Mouse (Mus musculus) T-helper 2 cell (primary cell): ENCODE results near the gene Ccnd3.

Source experiments
- in situ Hi-C: fragments of 300-600 bp; cut with MboI, MseI; formaldehyde crosslinking; loops from one replicate; pipeline ENCODE4 v1.15.1; 2025; ENCODE audit warnings: high pct_unique_total_duplicates

The Ccnd3 gene

DNA sequence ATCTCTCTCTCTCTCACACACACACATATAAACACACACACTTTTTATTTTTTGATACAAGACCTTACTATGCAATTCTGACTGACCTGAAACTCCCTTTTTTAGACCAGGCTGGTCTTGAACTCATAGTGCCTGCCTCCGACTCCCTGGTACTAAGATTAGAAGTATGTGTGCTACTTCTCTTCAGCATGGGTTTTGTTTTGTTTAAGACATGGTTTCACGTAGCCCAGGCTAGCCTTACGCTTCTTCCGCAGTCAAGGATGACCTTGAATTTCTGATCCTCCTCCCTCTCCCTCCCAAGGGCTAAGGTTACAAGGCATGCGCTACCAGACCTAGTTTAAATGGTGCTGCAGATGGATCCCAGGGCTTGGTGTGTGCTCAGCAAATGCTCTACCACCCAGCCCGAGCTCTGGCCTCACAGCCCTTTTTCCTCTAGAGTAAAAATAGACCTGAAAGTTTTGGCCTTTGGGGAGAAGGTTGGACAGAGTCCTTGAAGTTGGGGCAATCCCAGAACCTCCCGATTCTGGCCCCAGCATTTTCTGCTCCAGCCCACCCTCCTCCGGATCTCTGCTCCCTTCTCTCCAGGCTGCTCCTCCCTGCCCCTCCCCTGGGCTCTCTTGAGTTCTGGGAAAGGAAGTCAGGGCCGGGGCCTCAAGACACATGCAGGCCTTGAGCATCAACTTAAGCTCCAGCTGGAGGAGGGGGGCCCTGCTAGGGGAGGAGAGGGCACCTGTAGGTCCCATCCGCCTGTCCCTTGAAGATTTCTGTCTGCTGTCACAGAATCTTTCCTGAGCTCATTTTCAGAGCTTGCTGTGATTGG, 8.3 kb downstream of the Ccnd3 start:
- in situ Hi-C loops = loop anchor here (5.0 kb wide), 2 partner anchors 79 to 179 kb away; partner anchors contain the start of genes Gm21981 and Prickle4

DNA sequence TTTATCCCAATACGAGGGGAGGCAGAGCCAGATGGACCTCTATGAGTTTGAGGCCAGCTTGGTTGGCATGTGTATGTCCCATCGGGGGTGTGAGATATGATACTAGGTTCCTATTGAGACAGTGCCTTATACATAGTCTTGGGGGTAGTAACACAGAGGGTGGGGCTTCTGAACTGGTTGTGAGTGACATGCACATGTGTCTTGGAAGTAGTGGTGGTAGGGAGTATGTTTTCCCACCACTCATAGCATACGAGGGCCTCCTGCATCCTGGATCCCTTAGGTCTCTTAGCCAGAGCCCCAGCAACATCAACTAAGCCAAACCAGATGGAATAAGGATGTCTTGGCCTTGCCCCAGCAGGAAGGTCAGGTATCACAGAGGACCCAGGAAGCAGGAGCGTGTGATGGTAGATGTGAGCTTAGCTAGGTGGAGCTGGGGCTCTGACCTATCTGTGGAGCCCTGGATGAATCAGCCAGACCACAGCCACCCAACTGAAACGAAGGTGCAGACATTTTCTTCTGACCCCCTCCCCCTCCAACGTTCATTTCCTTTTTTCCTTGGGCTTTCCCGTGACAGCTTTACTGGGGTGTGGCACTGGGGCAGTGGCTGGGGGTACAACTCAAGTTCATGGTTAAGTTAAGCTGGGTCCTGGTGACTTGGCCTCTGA, 10.5 kb downstream of the Ccnd3 start:
- in situ Hi-C loops = no loop called here

DNA sequence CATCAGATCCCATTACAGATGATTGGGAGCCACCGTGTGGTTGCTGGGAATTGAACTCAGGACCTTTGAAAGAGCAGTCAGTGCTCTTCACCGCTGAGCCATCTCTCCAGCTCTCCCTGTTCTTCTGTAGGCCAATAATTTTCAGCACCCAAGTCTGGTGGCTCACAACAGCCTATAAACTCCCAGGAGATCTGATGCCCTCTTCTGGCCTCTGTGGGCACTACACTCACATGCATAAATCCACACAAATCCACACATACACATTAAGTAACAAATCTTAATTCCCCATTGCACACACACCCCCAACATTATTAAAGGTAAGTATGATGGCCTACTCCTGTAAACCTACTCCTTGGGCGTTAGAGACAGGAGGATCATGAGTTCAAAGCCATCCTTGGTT, 11.4 kb downstream of the Ccnd3 start:
- in situ Hi-C loops = no loop called here

DNA sequence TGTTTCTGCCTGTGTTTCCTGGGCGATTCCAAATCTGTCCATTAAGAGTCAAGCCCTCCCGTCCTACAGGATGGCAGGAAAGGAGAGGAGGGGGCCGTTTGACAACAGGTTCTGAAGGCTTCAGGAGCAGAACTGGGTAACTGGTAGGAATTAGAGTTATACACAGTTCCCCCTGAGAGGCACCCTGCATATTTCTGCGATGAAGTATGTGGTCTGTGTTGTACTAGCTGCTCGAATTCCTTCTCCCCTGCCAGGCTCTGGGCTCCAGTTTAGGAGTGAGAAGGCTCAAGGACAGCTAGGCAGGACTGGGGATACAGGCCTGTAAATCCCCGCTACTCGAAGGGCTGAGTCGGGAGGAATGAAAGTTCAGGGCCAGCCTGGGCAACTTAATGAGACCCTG, 13.4 kb downstream of the Ccnd3 start:
- in situ Hi-C loops = no loop called here

DNA sequence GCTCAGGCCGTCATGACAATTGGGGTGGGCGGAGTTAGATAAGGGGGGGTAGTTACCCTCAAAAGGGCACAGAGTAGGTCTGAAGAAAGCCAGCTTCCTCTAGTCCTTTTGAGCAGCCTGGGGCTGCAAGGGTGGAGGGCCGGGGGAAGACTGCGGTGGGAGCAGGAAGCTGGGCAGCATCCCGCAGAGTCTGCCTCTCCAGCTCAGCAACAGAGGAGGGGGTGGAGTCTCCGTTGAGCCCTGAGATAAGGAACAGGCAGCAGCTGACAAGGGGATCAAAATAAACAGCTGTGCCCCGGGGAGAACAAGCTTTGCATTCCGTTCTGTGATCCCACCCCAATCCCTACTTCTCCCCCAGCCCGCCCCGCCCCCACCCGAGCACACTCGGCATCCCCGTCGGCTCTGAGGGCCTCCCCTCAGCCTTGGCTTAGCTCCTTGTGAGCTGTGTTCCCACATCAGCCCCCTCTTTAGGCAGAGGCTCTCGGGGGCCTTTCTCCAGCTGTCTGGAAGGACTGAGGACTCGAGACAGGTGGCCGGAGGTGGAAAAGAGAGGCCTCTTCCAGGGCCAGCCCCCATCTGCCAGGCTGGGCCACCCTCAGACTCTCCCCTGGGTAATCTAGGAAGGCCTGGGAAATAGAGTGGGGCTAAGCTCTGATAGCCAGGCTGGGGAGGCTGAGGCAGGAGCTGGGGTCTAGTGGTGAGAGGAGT, 16.9 kb downstream of the Ccnd3 start:
- in situ Hi-C loops = no loop called here

DNA sequence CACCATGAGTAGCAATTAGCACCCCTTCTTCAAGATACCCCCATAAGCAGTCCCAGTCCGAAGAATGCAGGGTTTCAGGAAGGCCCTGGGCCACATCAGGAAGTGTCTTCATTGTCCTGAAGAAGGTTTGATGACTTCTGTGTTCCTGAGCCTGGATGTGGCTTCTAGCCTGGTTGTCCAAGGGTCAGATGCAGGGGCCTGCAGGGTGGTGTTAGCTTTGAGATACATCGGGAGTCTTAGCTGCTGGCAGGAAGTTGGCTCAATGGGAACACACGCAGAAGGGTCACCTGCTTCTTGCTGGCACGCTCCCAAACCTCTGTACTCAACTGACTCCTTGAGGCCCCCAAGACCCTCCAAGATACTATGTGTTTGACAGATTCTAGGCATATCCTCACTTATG, 17.7 kb downstream of the Ccnd3 start:
- in situ Hi-C loops = no loop called here

DNA sequence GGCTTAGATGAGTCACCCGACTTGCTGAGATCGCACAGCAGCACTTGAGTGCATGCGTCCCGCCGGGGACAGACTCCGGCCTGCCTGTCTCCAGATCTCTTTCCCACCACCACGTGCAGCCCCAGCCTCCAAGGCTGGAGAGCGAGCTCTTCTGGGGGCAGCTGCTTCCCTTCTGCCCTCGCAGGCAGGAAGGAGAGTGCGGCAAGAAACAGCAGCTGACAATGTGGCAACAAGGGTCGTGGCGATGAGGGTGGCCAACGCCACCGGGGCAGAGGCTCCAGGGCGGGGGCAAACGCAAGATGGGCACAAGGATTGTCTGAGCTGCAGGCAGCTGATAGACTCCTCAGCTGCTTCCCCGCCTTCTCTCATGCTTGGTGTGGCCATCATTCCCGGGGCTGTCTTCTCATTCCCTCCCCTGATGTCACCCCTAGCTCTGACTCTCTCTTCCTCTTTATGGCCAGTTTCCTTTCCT, 18.4 kb downstream of the Ccnd3 start:
- in situ Hi-C loops = no loop called here

DNA sequence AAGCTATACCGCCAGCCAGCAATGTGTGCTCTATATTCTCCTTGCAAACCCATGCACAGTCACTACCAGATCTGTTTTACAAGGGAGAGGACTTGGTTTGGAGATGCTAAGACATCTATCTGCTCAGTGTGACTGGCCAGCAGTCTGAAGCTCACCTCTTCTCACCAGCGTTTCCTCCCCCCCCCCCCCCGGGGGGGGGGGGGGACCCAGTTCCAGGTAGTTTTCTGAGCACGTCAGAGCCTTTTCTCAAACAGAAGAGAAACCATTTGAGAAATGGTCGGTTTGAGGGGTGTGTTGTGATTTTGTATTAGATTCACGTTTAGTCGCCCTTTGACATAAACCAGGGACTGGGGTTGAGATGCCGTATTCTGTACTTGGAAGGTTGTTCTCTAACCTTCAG, 19.2 kb downstream of the Ccnd3 start:
- in situ Hi-C loops = no loop called here

DNA sequence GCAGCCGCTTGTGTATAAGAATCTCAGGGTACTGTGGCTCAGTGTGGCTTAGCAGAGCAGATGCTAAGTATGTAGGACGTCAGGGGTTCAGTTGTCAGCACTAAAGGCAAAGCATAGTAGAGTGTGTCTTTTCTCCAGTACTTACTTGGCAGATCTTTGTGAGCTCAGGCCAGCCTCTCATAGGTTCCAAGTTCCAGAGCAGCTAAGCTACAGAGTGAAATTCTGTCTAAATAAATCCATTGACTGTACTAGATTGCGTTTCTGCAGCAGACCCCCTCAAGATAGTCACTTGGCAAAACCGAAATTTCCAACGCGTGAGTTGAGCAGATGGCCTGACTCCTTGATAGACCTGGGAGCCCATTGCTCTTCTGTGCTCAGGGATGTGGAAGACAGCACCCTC, 20.1 kb downstream of the Ccnd3 start:
- in situ Hi-C loops = no loop called here

DNA sequence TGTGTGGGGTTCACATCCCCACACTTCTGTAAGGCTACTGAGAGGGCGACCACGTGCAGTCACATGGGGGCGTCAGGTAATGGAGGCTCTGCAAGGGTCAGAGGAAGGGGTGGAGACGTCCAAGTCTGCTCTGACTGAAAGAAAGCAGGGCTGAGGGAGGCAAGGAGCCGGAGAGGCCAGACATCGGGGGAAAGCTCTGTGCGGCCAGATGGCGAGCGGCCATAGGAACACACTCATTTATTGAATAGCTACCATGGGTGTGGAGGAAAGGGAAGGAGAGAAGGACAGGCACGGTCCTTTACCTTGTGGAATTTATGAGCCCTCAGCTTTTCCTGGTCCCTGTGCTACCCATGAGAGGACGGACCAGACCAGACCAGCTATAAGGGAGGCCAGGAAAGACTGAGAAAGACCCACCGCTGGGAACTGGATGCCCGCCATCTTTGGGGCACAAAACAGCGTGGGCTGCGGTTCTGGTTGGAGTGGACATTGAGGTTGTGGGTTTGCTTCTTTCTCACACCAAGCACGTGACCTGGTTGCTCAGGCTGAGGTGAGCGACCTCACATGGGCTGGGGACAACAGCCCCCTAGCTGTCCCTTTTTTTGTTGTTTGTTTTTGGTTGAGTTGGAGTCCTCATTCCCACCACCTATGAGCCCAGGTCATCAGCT, 22.1 kb downstream of the Ccnd3 start:
- in situ Hi-C loops = no loop called here

DNA sequence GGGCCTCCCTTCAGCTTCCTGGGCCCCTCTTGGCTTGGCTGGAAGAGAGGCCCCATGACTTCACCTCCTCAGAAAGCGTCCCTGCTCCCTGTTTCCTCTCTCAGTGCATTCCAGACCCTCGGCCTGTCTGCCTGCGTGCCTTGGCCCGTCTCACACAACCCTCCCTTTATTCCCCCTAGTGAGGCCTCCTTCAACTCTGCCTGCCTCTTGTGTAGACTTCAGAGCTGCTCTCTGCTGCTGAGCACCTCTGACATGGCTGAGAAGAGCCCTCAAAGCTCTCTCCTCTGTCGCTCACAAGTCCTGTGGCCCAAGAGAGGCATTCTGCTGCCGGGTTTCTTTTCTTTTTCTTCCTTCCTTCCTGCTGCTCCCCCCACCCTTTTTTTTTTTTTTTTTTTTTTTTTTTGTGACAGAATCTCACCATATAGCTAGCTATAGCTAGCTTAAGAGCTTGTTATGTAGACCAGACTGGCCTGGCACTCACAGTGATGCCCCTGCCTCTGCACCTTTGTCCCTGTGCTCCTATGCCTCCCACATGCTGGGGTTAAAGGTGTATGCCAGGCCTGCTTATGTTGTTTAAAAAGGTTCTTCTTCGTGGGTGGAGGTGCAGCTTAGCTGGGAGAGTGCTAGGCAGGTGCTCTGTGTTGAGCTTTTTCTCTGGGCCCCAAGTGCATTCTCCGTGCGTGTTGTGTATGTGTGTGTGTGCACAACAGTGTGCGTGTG, 22.9 kb downstream of the Ccnd3 start:
- in situ Hi-C loops = no loop called here

DNA sequence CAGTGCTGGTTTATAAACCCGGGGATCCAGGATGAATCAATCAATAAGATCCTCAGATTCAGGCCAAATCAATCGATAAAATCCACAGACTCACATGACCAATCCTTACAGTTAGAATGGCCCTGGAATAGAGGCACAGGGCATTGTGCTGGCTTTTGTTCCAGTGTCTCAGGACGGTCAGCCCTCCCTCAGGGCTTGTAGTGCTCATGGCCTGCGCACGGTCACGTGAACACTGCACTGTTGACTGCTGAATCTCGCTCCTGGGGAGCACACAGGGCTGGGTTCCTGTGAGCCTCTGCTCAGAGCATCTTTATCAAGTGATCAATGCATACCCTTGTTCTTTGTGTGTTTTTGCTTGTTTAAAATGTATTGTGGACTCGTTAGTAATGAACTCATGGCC, 24.1 kb downstream of the Ccnd3 start:
- in situ Hi-C loops = no loop called here

DNA sequence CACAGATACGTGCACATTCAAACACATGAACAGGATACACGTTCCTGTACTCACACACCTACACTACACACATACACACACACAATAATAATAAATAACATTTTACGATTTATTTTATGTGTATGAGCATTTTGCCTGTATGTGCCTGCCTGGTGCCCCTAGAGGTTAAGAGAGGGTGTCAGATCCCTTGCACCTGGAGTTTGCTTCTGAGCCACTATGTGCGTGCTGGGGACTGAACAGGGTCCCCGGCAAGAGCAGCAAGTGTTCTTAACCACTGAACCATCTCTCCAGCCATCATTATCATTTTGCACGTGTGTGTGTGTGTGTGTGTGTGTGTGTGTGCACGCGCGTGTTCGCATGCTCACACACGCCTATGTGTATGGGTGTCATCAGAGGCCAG, 24.7 kb downstream of the Ccnd3 start:
- in situ Hi-C loops = no loop called here

DNA sequence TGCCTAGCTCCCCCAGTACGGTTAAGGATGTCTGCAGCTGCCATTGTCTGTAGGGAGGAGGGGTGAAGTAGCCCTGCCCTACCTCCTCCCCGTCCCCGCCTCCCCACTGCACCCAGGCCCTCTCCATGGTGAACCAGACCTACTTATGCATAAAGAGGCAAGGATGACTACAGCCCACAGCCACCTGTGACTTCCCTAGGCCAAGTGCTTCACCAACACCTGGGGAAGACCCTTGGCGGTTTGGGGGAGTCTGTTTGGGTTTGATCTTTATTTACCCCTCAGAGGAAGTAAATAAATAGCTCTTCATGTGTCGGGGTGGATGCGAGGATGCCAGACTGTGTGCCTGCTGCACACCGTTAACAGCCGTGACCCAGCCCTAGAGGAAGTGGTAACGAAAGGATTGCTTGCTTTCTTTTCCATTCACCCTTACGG, 26.6 kb downstream of the Ccnd3 start:
- in situ Hi-C loops = no loop called here

DNA sequence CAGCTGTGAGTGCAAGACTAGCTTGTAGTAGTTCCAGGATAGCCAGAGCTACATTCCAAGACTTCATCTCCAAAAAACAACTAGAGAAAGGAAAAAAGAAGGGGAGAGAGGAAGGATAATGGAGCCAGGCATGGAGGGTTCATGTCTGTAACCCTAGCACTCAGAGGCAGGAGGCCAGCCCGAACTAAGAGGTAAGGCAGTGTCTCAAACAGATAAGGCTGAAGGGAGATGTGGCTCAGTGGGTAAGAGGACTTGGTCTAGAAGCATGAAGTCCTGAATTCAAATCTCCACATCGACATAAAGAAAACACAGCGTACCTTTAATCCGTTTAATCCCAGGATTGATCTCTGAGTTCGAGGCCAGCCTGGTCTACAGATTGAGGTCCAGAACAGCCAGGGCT, 27.5 kb downstream of the Ccnd3 start:
- in situ Hi-C loops = no loop called here

DNA sequence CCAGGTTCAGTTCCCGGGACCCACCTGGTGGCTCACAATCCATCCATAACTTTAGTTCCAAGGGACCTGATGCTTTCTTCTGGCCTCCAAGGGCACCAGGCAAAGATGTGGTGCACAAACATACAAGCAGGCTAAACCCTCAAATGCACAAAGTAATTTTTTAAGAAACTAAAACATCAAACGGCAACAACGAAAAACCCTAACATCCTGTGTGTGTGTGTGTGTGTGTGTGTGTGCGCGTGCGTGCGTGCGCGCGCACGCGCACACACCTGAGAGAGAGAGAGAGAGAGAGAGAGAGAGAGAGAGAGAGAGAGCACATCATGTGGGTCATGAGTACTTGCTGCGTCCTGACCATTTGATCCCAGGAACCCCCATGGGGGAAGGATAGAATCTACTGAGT, 28.8 kb downstream of the Ccnd3 start:
- in situ Hi-C loops = no loop called here

DNA sequence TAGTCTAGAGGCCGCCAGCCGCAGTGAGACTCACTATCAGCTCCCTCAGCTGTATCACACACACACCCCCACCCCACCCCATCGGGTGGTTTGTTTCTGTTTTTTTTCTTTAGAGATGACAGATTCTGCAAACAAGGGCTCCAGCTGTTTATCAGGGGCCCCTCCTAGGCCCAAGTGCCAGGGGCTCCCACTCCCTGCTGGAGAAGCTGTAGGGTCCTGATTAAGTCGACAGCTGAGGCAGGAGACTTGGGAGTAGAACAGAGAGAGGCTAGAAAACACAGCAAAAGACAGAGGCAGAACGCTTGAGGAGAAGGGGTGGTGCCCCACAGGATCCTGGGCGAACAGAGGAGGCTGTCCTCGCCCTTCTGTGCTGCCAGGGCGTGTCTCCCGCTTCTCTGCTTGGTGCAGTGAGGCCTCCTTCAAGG, 31.0 kb downstream of the Ccnd3 start:
- in situ Hi-C loops = no loop called here

DNA sequence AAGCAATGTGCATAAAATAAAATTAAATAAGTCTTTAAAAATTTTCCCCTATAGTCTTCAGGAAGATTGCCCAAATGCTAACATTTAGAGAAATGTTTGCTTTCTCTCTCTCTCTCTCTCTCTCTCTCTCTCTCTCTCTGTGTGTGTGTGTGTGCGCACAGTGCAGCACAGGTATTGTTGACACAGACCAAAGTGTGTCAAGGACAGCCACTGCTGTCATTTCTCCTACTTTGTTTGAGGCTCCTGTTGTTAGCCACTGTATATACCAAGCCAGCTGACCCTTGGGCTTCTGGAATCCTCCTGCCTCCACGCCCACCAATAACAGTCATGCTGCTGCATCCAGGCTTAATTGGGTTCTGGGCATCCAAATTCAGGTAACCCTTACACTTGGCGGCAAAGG, 33.2 kb downstream of the Ccnd3 start:
- in situ Hi-C loops = no loop called here

DNA sequence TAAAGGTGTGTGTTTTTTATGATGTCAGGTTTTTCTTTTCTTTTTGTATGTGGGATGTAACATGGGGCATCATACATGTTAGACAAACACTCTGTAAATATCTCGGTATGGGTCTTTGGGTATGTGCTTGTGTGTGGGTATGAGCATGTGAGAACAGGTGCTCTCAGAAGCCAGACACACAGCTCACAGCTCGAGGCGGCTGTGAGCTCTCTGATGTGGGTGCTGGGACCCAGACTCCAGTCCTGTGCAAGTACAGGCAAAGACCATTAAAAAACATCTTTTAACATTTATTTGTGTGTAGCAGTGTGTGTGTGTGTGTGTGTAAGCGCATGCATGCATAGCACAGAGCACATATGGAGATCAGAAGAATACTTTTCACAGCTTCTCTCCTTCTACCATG, 34.3 kb downstream of the Ccnd3 start:
- in situ Hi-C loops = no loop called here

DNA sequence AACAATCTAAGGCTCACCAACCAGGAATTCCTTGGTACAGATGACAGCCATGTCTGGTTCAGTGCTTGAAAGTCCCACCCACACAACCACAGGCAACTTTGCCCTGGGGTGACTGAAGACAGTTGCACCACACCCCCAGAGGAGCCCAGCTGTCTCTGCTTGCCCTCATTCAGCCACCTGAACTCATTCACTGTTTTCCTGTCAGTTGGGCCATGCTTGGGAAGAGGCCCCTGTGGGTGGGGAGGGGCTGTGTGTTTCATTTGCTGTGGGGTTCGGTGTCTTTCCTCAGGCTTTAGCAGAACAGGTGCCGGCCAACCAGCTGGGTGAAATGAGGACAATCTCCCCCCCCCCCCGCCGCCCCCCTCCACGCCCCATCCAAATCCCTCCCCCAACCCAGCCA, 37.2 kb downstream of the Ccnd3 start:
- in situ Hi-C loops = no loop called here

DNA sequence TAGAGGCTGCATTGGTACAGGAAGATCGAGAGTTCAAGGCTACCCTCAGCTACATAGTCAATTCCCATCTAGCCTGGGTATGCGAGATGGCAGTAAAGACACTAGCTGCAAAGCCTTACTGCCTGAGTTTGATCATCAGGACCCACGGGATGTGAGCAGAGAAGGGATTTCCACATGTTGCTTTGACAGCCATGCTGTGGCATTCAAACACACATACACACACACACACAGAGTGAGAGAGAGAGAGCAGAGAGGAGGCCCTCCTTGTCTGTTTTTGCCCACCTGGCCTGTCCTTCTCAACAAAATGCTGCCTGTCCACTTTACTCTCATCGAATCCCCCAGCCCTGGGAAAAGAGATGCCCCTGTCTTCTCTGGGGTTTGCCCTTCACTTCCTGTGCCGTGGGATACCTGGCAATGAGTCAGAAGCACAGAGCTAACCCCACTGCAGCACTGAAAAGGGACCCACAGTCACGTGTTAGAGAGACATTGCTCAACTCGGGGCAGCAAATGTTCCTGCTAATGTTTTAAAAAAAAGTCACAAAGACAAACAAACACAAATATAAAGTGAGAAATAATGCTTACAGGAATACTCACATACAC, 38.3 kb downstream of the Ccnd3 start:
- in situ Hi-C loops = no loop called here
